Mouse (Mus musculus): Measurements from ENCODE around the gene Fam205c. TPM values are rescaled to one million over a fixed set of nuclear protein-coding genes. Genes with fewer than 3 reads are reported as not detected.
A peak's percentile ranks its signal among the peaks of the same experiment; 100 is the strongest.

Fam205c gene
- polyA plus RNA-seq (2016; fragmentation: Nextera tagmentation; extraction: Ambion mirVana) = 1.4 and 2.3 TPM in 2 replicates

- Histone ChIP-seq H3K27ac (no peak within 1 kb of the TSS), H3K4me3 (replicated peaks) (no peak within 1 kb of the TSS), H3K4me2 (no peak within 1 kb of the TSS), H3K36me3 (replicated peaks) (no peaks in the 10 kb centered on the region), H3K9me3 (no peaks in the 10 kb centered on the region), H3K9ac (no peak within 1 kb of the TSS), H3K4me1 (no peaks in the 10 kb centered on the region), H3K27me3 (peaks cover 3% of the 10 kb centered on the region; the same call in 1 of the 2 replicates)
- ATAC-seq (ENCODE audit: low FRiP score) = no peak
- WGBS = 89% methylated on average over 7 of the region's 7 CpGs
These were observed at the start of gene Fam205c for GRCm38 (mm10) chr4:42874134-42874533. TSS of gene Fam205c (minus strand) at chr4:42874234.

DNA sequence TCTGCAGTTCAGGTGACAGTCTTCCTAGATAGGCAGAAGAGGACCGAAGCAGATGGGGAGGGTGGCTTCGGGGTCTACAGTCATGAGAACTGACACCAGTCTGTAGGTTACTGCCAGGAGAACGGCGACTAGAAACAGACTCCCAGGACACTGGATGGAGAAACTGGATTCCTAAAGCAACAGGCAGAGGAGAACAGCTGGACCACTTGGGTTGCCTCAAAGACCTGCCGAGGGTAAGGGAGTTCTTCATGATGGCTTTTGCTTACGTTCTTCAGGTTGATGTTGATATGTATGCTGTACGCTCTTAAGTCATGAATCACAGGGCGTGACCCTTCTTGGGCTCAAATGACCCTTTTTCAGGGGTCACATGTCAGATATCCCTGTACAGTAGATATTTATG, 48.4 kb upstream of the Fam205c start:
- Histone ChIP-seq H3K36me3 (replicated peaks) (no peaks in the 10 kb centered on the region), H3K4me2 (no peak overlapping the region), H3K9ac (no peak overlapping the region), H3K27ac (no peak overlapping the region), H3K9me3 (no peaks in the 10 kb centered on the region), H3K4me3 (replicated peaks) (no peak overlapping the region), H3K4me1 (peaks cover 2% of the 10 kb centered on the region; the same call in 1 of the 2 replicates), H3K27me3 (peaks cover 34% of the 10 kb centered on the region)
- no peak for ATAC-seq (ENCODE audit: low FRiP score)
- WGBS = 93% methylated on average over 8 of the region's 8 CpGs

GRCm38 (mm10) chr4:42922056-42922455, 48.0 kb upstream of the Fam205c start:
- ATAC-seq (ENCODE audit: low FRiP score) = no peak
- Histone ChIP-seq H3K36me3 (replicated peaks) (no peaks in the 10 kb centered on the region), H3K27me3 (peaks cover 38% of the 10 kb centered on the region), H3K9ac (no peak overlapping the region), H3K4me1 (peaks cover 5% of the 10 kb centered on the region; the same call in 1 of the 2 replicates), H3K9me3 (no peaks in the 10 kb centered on the region), H3K4me3 (replicated peaks) (no peak overlapping the region), H3K27ac (no peak overlapping the region), H3K4me2 (no peak overlapping the region)
- 81% methylated on average over 6 of the region's 6 CpGs for WGBS

- Histone ChIP-seq H3K4me2 (no peak overlapping the region), H3K36me3 (replicated peaks) (no peaks in the 10 kb centered on the region), H3K9ac (no peak overlapping the region), H3K9me3 (no peaks in the 10 kb centered on the region), H3K27ac (no peak overlapping the region), H3K27me3 (peaks cover 41% of the 10 kb centered on the region), H3K4me3 (replicated peaks) (no peak overlapping the region), H3K4me1 (peaks cover 5% of the 10 kb centered on the region; the same call in 1 of the 2 replicates)
- no peak for ATAC-seq (ENCODE audit: low FRiP score)
- WGBS = 85% methylated on average over 2 of the region's 2 CpGs
These were observed 47.5 kb upstream of the Fam205c start for GRCm38 (mm10) chr4:42921536-42921935.

- H3K27me3 ChIP-seq = peaks cover 47% of the 10 kb centered on the region
- H3K9me3 ChIP-seq = no peaks in the 10 kb centered on the region
- H3K4me2 ChIP-seq = no peak overlapping the region
- no peak overlapping the region for H3K27ac ChIP-seq
- ATAC-seq (ENCODE audit: low FRiP score) = no peak
- WGBS = 81% methylated on average over 9 of the region's 9 CpGs
- no peak overlapping the region for H3K4me3 ChIP-seq (replicated peaks)
- H3K4me1 ChIP-seq = peaks cover 5% of the 10 kb centered on the region; the same call in 1 of the 2 replicates
- H3K36me3 ChIP-seq (replicated peaks) = no peaks in the 10 kb centered on the region
- no peak overlapping the region for H3K9ac ChIP-seq
These were observed 46.7 kb upstream of the Fam205c start for GRCm38 (mm10) chr4:42920726-42921125.

DNA sequence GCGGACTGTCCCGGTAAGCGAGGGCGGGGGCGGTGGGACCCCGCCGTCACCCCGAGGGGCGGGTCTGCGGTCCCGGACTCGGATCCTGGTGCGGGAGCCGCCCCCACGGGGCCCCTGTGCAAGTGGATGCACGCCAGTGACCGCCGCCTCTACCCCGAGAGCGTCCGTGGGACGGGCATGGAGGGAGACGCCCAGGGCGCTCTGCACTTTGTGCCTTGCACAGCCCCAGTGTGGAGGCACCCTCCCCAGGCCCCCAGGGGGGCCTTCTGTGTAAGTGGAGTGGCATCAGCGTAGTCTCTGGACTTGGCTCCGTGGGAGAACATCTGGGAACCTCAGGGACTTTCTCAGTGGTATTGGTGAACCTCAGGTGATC, 43.4 kb upstream of the Fam205c start:
- H3K27ac ChIP-seq = no peak overlapping the region
- ATAC-seq (ENCODE audit: low FRiP score) = peak; percentile 65
- WGBS = 2% methylated on average over 26 of the region's 26 CpGs
- peak overlapping the region; percentile 72 for H3K9ac ChIP-seq
- no peaks in the 10 kb centered on the region for H3K36me3 ChIP-seq (replicated peaks)
- peaks cover 54% of the 10 kb centered on the region for H3K27me3 ChIP-seq
- H3K4me2 ChIP-seq = peak overlapping the region; percentile 91
- no peaks in the 10 kb centered on the region for H3K9me3 ChIP-seq
- peaks cover 5% of the 10 kb centered on the region; the same call in 1 of the 2 replicates for H3K4me1 ChIP-seq
- peak overlapping the region; percentile 67 for H3K4me3 ChIP-seq (replicated peaks)

GRCm38 (mm10) chr4:42916617-42917401, 42.8 kb upstream of the Fam205c start, which contains the start of gene Phf24:
TSS of gene Phf24 (plus strand) at chr4:42916660.
- Histone ChIP-seq H3K4me3 (replicated peaks) (peak within 1 kb of the TSS; percentile 67), H3K27ac (no peak within 1 kb of the TSS), H3K9me3 (no peaks in the 10 kb centered on the region), H3K27me3 (peaks cover 59% of the 10 kb centered on the region), H3K4me2 (peak within 1 kb of the TSS; percentile 91), H3K9ac (peak within 1 kb of the TSS; percentile 72), H3K4me1 (peaks cover 5% of the 10 kb centered on the region; the same call in 1 of the 2 replicates), H3K36me3 (replicated peaks) (no peaks in the 10 kb centered on the region)
- peak; percentile 83 for ATAC-seq (ENCODE audit: low FRiP score)
- under 1% methylated on average over 70 of the region's 90 CpGs for WGBS

DNA sequence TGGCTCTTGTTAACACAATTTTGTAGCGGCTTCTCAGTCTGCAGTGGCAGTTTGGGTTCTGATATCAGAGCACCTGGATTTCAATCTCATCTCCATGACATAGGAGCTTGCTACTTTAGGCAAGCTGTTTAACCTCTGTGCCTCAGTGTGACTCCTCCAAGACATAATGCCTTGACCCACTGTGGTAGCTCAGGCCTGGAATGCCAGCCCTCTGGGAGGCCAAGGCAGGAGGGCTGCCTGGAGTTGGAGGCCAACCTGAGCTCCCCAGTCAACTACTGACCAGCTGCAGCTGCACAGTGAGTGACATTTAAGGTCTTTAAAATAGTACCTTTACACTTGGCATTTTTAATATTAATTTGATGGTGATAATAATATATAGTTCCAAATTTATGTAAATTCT, 41.9 kb upstream of the Fam205c start:
- H3K4me3 ChIP-seq (replicated peaks) = no peak overlapping the region
- H3K4me1 ChIP-seq = peaks cover 5% of the 10 kb centered on the region; the same call in 1 of the 2 replicates
- H3K9ac ChIP-seq = no peak overlapping the region
- H3K9me3 ChIP-seq = no peaks in the 10 kb centered on the region
- H3K27me3 ChIP-seq = peaks cover 60% of the 10 kb centered on the region
- H3K36me3 ChIP-seq (replicated peaks) = no peaks in the 10 kb centered on the region
- 77% methylated on average over 1 of the region's 1 CpGs for WGBS
- H3K4me2 ChIP-seq = no peak overlapping the region
- no peak overlapping the region for H3K27ac ChIP-seq
- no peak for ATAC-seq (ENCODE audit: low FRiP score)

GRCm38 (mm10) chr4:42915311-42915710, 41.3 kb upstream of the Fam205c start:
- H3K9me3 ChIP-seq = no peaks in the 10 kb centered on the region
- 82% methylated on average over 12 of the region's 12 CpGs for WGBS
- peaks cover 56% of the 10 kb centered on the region for H3K27me3 ChIP-seq
- peaks cover 5% of the 10 kb centered on the region; the same call in 1 of the 2 replicates for H3K4me1 ChIP-seq
- no peak overlapping the region for H3K9ac ChIP-seq
- H3K4me3 ChIP-seq (replicated peaks) = no peak overlapping the region
- no peak for ATAC-seq (ENCODE audit: low FRiP score)
- H3K27ac ChIP-seq = no peak overlapping the region
- H3K36me3 ChIP-seq (replicated peaks) = no peaks in the 10 kb centered on the region
- no peak overlapping the region for H3K4me2 ChIP-seq

DNA sequence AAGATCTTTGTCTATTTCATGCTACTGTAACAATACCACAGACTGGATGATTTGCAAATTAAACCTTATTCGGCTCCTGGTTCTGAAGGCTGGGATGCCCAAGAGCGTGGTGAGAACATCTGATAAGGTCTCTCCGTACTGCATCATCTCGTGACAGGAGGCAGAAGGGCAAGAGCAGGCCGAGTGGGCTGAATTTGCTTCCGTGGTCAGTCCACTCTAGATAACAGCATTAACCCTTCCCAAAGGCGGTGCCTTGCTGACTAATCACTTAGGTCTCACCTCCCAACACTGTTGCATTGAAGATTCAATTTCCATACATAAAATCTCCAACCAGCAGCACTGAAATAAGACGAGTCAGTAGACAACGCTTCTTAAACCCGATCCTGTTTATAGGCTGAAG, 39.4 kb upstream of the Fam205c start:
- no peak for ATAC-seq (ENCODE audit: low FRiP score)
- Histone ChIP-seq H3K9me3 (no peaks in the 10 kb centered on the region), H3K36me3 (replicated peaks) (no peaks in the 10 kb centered on the region), H3K27ac (no peak overlapping the region), H3K4me1 (peaks cover 5% of the 10 kb centered on the region; the same call in 1 of the 2 replicates), H3K4me3 (replicated peaks) (no peak overlapping the region), H3K27me3 (peaks cover 49% of the 10 kb centered on the region), H3K4me2 (no peak overlapping the region), H3K9ac (no peak overlapping the region)
- WGBS = 66% methylated on average over 10 of the region's 10 CpGs

DNA sequence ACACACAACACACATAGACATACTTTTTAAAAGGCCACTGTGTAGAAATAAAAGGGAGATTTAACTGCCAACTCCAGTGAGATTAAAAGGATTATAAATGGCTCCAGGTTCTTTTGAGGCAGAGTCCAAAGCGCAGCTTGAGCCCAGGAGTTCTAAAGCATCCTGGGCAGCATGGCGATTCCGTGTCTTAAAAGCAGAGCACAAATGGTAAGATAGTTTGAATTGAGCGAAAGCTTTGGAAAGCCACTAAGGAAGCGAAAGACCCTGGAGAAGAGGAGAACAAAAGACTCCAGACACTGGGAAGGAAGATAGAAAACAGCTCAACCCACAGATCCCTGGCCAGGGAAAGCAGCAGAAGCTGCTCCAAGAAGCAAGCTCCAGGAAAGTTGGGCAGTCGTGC, 30.9 kb upstream of the Fam205c start:
- Histone ChIP-seq H3K9ac (no peak overlapping the region), H3K27ac (no peak overlapping the region), H3K36me3 (replicated peaks) (no peaks in the 10 kb centered on the region), H3K27me3 (peaks cover 8% of the 10 kb centered on the region; the same call in 1 of the 2 replicates), H3K4me2 (no peak overlapping the region), H3K4me1 (0 out of 2 replicates have a peak, but pooled peaks cover 4% of the 10 kb centered on the region), H3K9me3 (no peaks in the 10 kb centered on the region), H3K4me3 (replicated peaks) (no peak overlapping the region)
- ATAC-seq (ENCODE audit: low FRiP score) = no peak
- WGBS = 46% methylated on average over 6 of the region's 6 CpGs

DNA sequence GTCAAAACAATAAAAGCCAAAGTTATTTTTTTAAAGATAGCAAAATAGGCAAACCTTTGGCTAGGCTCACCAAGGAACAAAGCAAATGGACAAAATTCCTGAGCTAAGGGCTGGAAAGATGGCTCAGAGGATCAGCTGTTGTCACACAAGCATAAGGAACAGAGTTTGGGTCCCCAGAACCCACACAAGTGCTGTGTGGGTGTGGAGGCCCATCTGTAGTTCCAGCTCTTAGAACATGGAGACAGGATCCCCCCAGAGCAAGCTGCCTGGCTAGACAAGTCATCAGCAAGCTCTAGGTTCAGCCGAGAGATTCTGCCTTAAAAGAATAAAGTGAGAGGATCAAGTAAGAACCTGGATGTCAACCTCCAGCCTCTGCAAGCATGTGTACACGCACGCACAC, 30.5 kb upstream of the Fam205c start:
- WGBS = 78% methylated on average over 3 of the region's 3 CpGs
- Histone ChIP-seq H3K4me1 (0 out of 2 replicates have a peak, but pooled peaks cover 4% of the 10 kb centered on the region), H3K4me3 (replicated peaks) (no peak overlapping the region), H3K27me3 (peaks cover 8% of the 10 kb centered on the region; the same call in 1 of the 2 replicates), H3K9me3 (no peaks in the 10 kb centered on the region), H3K27ac (no peak overlapping the region), H3K4me2 (no peak overlapping the region), H3K9ac (no peak overlapping the region), H3K36me3 (replicated peaks) (no peaks in the 10 kb centered on the region)
- no peak for ATAC-seq (ENCODE audit: low FRiP score)
